Mouse (Mus musculus): ENCODE results near the gene Arhgef38. TPM values are rescaled to one million over a fixed set of nuclear protein-coding genes. Genes with fewer than 3 reads are reported as not detected.

The Arhgef38 gene
- polyA plus RNA-seq, 1 experiment = not detected

DNA sequence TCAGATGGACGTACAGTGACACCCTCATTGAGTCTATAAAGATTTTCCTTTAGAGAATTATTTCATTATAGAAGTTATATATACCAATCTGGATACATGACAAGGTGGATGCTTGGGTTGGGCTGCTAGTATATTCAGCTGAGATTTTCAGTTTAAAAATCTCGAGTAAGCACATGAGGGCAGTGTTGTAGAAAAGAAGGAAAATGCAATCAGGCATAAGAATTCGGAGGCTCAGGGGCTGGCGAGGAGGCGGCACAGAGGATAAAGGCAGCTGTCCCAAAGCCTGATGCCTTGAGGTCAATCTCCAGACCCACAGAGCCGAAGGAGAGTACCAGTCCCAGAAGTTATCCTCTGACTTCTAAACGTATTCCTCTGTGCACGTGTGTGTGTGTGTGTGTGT, 102.1 kb downstream of the Arhgef38 start:
- H3K36me3 ChIP-seq (ENCODE audit: control insufficient read depth, insufficient read depth) = no peaks in the 10 kb centered on the region
- H3K27me3 ChIP-seq (ENCODE audit: control insufficient read depth, insufficient read depth, insufficient read length) = no peaks in the 10 kb centered on the region
- H3K79me2 ChIP-seq (ENCODE audit: control insufficient read depth, insufficient read depth) = no peaks in the 10 kb centered on the region
- no peaks in the 10 kb centered on the region for H3K79me3 ChIP-seq (ENCODE audit: low read depth)
- TF ChIP-seq MAX (IDR thresholded peaks at IDR 0.05) = no peak
- no peak for TF ChIP-seq CEBPB (IDR thresholded peaks at IDR 0.05; ENCODE audit: low read depth)
- TF ChIP-seq MYOG (IDR thresholded peaks at IDR 0.05; ENCODE audit: control insufficient read depth, extremely low read depth, insufficient read length) = no peak
- no peak for TF ChIP-seq FOSL1 (IDR thresholded peaks at IDR 0.05; ENCODE audit: insufficient read depth, low read length, poor library complexity, severe bottlenecking)
- no peak for TF ChIP-seq CTCF (IDR thresholded peaks at IDR 0.05; ENCODE audit: control insufficient read depth, insufficient read depth, insufficient read length)
- H3ac ChIP-seq (ENCODE audit: control insufficient read depth, insufficient read length, low read depth) = no peak overlapping the region
- H3K4me3 ChIP-seq (ENCODE audit: insufficient read depth, poor library complexity, severe bottlenecking) = no peak overlapping the region

DNA sequence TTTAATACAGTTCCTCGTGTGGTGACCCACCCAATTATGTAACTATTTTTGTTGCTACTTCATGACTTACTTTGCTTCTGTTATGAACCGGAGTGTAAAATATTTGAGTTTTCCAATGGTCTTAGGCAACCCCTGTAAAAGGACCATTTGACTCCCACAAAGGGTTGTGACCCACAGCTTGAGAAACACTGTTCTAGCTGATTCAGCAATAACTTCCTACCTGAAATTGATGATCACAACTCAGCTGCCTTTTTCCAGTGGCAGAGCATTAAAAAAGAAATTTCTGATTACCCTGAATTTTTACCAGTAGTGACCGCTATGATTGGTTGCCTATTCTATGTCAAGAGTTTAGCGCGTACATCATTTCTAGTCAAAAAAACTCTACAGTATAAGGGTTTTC, 103.4 kb downstream of the Arhgef38 start:
- TF ChIP-seq FOSL1 (IDR thresholded peaks at IDR 0.05; ENCODE audit: insufficient read depth, low read length, poor library complexity, severe bottlenecking) = no peak
- no peak for TF ChIP-seq MAX (IDR thresholded peaks at IDR 0.05)
- no peak for TF ChIP-seq CEBPB (IDR thresholded peaks at IDR 0.05; ENCODE audit: low read depth)
- TF ChIP-seq MYOD1 (IDR thresholded peaks at IDR 0.05; ENCODE audit: control insufficient read depth, insufficient read length, low read depth) = no peak
- TF ChIP-seq USF1 (IDR thresholded peaks at IDR 0.05; ENCODE audit: low read depth) = no peak
- no peak for TF ChIP-seq MYOG (IDR thresholded peaks at IDR 0.05; ENCODE audit: control insufficient read depth, extremely low read depth, insufficient read length)
- TF ChIP-seq CTCF (IDR thresholded peaks at IDR 0.05; ENCODE audit: control insufficient read depth, insufficient read depth, insufficient read length) = no peak
- no peaks in the 10 kb centered on the region for H3K36me3 ChIP-seq (ENCODE audit: control insufficient read depth, insufficient read depth)

DNA sequence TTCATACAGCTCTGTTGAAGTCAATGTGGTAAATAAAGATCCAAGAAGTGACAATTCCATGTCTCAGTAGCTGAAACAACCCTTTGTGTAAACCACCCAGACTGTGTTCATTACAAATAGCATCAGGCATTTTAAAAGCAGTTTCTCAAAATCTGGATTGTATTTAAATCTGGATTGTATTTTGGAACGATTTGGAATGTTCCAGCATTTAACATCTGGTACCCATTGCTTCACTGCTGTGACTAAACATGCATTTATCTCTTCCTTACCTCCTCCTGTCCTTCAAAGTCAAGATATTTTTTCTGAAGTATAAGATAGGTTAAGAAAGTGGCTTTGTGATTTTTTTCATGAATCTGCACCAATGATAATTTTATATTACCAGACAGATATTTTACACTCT, 121.5 kb downstream of the Arhgef38 start:
- no peaks in the 10 kb centered on the region for H3K79me2 ChIP-seq (ENCODE audit: control insufficient read depth, insufficient read depth)
- TF ChIP-seq MAX (IDR thresholded peaks at IDR 0.05) = no peak
- TF ChIP-seq CEBPB (IDR thresholded peaks at IDR 0.05; ENCODE audit: low read depth) = no peak
- TF ChIP-seq FOSL1 (IDR thresholded peaks at IDR 0.05; ENCODE audit: insufficient read depth, low read length, poor library complexity, severe bottlenecking) = no peak
- no peak for TF ChIP-seq MYOG (IDR thresholded peaks at IDR 0.05; ENCODE audit: control insufficient read depth, extremely low read depth, insufficient read length)
- no peak for TF ChIP-seq USF1 (IDR thresholded peaks at IDR 0.05; ENCODE audit: low read depth)
- no peak for TF ChIP-seq CTCF (IDR thresholded peaks at IDR 0.05; ENCODE audit: control insufficient read depth, insufficient read depth, insufficient read length)
- TF ChIP-seq MYOD1 (IDR thresholded peaks at IDR 0.05; ENCODE audit: control insufficient read depth, insufficient read length, low read depth) = no peak
- no peak overlapping the region for H3ac ChIP-seq (ENCODE audit: control insufficient read depth, insufficient read length, low read depth)
- H3K79me3 ChIP-seq (ENCODE audit: low read depth) = no peaks in the 10 kb centered on the region
- H3K4me3 ChIP-seq (ENCODE audit: insufficient read depth, poor library complexity, severe bottlenecking) = no peak overlapping the region
- no peaks in the 10 kb centered on the region for H3K27me3 ChIP-seq (ENCODE audit: control insufficient read depth, insufficient read depth, insufficient read length)
- H3K36me3 ChIP-seq (ENCODE audit: control insufficient read depth, insufficient read depth) = peaks cover 17% of the 10 kb centered on the region

More for the DNA sequence above, 103.4 kb downstream of the Arhgef38 start:
- H3K79me2 ChIP-seq (ENCODE audit: control insufficient read depth, insufficient read depth) = no peaks in the 10 kb centered on the region
- no peaks in the 10 kb centered on the region for H3K79me3 ChIP-seq (ENCODE audit: low read depth)
- H3ac ChIP-seq (ENCODE audit: control insufficient read depth, insufficient read length, low read depth) = no peak overlapping the region
- H3K4me3 ChIP-seq (ENCODE audit: insufficient read depth, poor library complexity, severe bottlenecking) = no peak overlapping the region
- no peaks in the 10 kb centered on the region for H3K27me3 ChIP-seq (ENCODE audit: control insufficient read depth, insufficient read depth, insufficient read length)

DNA sequence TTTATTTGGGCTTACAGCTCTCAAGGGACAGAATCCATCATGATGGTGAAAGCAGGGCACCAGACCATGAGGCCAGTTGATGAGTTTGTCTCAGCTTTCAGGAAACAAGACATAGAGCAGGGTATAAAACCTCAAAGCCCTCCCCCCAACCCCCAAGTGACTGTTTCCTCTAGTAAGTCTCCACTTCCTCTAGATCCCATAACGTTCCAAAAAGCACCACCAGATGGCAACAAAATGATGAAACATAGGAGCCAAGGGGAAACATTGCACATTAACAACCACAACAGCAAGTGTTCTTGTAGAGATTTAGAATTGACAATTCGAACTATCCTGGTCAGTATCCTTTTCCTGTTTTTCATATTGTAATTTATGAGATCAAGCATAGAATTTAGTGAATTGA, 123.0 kb downstream of the Arhgef38 start:
- Histone ChIP-seq H3K79me3 (ENCODE audit: low read depth) (no peaks in the 10 kb centered on the region), H3ac (ENCODE audit: control insufficient read depth, insufficient read length, low read depth) (no peak overlapping the region), H3K27me3 (ENCODE audit: control insufficient read depth, insufficient read depth, insufficient read length) (no peaks in the 10 kb centered on the region), H3K36me3 (ENCODE audit: control insufficient read depth, insufficient read depth) (peaks cover 23% of the 10 kb centered on the region), H3K79me2 (ENCODE audit: control insufficient read depth, insufficient read depth) (no peaks in the 10 kb centered on the region), H3K4me3 (ENCODE audit: insufficient read depth, poor library complexity, severe bottlenecking) (no peak overlapping the region)
- TF ChIP-seq CEBPB (IDR thresholded peaks at IDR 0.05; ENCODE audit: low read depth) = no peak
- no peak for TF ChIP-seq USF1 (IDR thresholded peaks at IDR 0.05; ENCODE audit: low read depth)
- no peak for TF ChIP-seq FOSL1 (IDR thresholded peaks at IDR 0.05; ENCODE audit: insufficient read depth, low read length, poor library complexity, severe bottlenecking)
- TF ChIP-seq CTCF (IDR thresholded peaks at IDR 0.05; ENCODE audit: control insufficient read depth, insufficient read depth, insufficient read length) = no peak
- no peak for TF ChIP-seq MYOG (IDR thresholded peaks at IDR 0.05; ENCODE audit: control insufficient read depth, extremely low read depth, insufficient read length)
- no peak for TF ChIP-seq MYOD1 (IDR thresholded peaks at IDR 0.05; ENCODE audit: control insufficient read depth, insufficient read length, low read depth)
- TF ChIP-seq MAX (IDR thresholded peaks at IDR 0.05) = no peak

DNA sequence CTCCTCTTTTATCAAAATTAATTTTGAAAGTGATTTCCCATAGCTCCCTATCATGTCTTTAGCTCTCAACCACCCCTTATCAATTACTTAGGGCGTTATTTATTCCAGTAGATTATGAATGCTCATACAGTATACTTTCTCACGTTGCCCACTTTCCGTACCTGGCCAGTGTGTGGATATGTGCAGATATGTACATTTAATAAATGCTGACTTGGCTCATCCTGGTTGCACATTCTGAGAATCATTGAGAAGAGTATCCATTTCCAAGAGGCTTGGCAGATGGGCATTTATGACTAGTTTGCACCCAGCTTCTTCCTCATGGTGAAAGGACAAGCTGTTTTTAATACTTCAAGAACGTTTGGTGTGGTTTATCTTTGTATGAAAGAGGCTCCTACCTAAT, 124.9 kb downstream of the Arhgef38 start:
- TF ChIP-seq MAX (IDR thresholded peaks at IDR 0.05) (no peak), USF1 (IDR thresholded peaks at IDR 0.05; ENCODE audit: low read depth) (no peak), MYOG (IDR thresholded peaks at IDR 0.05; ENCODE audit: control insufficient read depth, extremely low read depth, insufficient read length) (no peak), CEBPB (IDR thresholded peaks at IDR 0.05; ENCODE audit: low read depth) (no peak), FOSL1 (IDR thresholded peaks at IDR 0.05; ENCODE audit: insufficient read depth, low read length, poor library complexity, severe bottlenecking) (no peak), MYOD1 (IDR thresholded peaks at IDR 0.05; ENCODE audit: control insufficient read depth, insufficient read length, low read depth) (no peak), CTCF (IDR thresholded peaks at IDR 0.05; ENCODE audit: control insufficient read depth, insufficient read depth, insufficient read length) (no peak)
- Histone ChIP-seq H3K36me3 (ENCODE audit: control insufficient read depth, insufficient read depth) (peaks cover 40% of the 10 kb centered on the region), H3K4me3 (ENCODE audit: insufficient read depth, poor library complexity, severe bottlenecking) (no peak overlapping the region), H3K79me3 (ENCODE audit: low read depth) (no peaks in the 10 kb centered on the region), H3K27me3 (ENCODE audit: control insufficient read depth, insufficient read depth, insufficient read length) (no peaks in the 10 kb centered on the region), H3ac (ENCODE audit: control insufficient read depth, insufficient read length, low read depth) (no peak overlapping the region), H3K79me2 (ENCODE audit: control insufficient read depth, insufficient read depth) (no peaks in the 10 kb centered on the region)

DNA sequence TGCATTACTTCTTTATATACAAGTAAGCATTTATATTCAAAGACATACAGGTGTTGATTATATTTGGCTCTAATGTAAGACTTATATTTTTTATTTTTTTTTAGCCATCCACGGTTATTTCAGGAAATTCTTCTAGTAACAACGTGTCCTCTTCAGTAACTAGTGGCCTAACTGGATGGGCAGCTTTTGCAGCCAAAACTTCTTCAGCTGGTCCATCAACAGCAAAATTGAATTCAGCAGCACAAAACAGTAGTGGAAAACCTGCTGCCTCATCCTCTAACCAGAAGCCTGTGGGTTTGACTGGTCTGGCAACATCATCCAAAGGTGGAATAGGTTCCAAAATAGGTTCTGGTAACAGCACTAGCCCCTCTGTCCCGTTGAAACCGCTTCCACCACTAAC, 126.0 kb downstream of the Arhgef38 start:
- H3K36me3 ChIP-seq (ENCODE audit: control insufficient read depth, insufficient read depth) = peaks cover 47% of the 10 kb centered on the region
- H3K79me3 ChIP-seq (ENCODE audit: low read depth) = no peaks in the 10 kb centered on the region
- H3ac ChIP-seq (ENCODE audit: control insufficient read depth, insufficient read length, low read depth) = no peak overlapping the region
- no peak overlapping the region for H3K4me3 ChIP-seq (ENCODE audit: insufficient read depth, poor library complexity, severe bottlenecking)
- H3K79me2 ChIP-seq (ENCODE audit: control insufficient read depth, insufficient read depth) = no peaks in the 10 kb centered on the region
- TF ChIP-seq FOSL1 (IDR thresholded peaks at IDR 0.05; ENCODE audit: insufficient read depth, low read length, poor library complexity, severe bottlenecking) = no peak
- TF ChIP-seq MYOG (IDR thresholded peaks at IDR 0.05; ENCODE audit: control insufficient read depth, extremely low read depth, insufficient read length) = no peak
- no peak for TF ChIP-seq CEBPB (IDR thresholded peaks at IDR 0.05; ENCODE audit: low read depth)
- no peak for TF ChIP-seq CTCF (IDR thresholded peaks at IDR 0.05; ENCODE audit: control insufficient read depth, insufficient read depth, insufficient read length)
- no peak for TF ChIP-seq MYOD1 (IDR thresholded peaks at IDR 0.05; ENCODE audit: control insufficient read depth, insufficient read length, low read depth)
- TF ChIP-seq USF1 (IDR thresholded peaks at IDR 0.05; ENCODE audit: low read depth) = no peak
- TF ChIP-seq MAX (IDR thresholded peaks at IDR 0.05) = no peak
- H3K27me3 ChIP-seq (ENCODE audit: control insufficient read depth, insufficient read depth, insufficient read length) = no peaks in the 10 kb centered on the region

Data from C2C12 (cell line).